Mouse (Mus musculus) kidney, adult 2 months (tissue): Measurements from ENCODE around the gene 1810046K07Rik.

Experiments
- CTCF ChIP-seq: fragments of 200-500 bp; conservative IDR thresholded peaks from 2 replicates; pipeline ENCODE4 v1.5.1; 2011; ENCODE audit warnings: low read depth, mild to moderate bottlenecking, control low read depth, low read length, moderate library complexity, mixed read lengths; ENCODE audit not compliant: insufficient read depth, insufficient read length
- POLR2A ChIP-seq: fragments of 200-500 bp; IDR thresholded peaks from one replicate; pipeline ENCODE4 v1.6.1; 2011; ENCODE audit warnings: low read depth, low read length, control low read depth

GRCm38 (mm10) chr9:51271073-51271472, 57.6 kb downstream of the 1810046K07Rik start:
- TF ChIP-seq POLR2A (no peak), CTCF (no peak)
